Mouse (Mus musculus): ENCODE measurements at regions not wholly inside any gene's neighbourhood (a gene's known extent, or its start where the extent isn't known, plus 50 kb on each side); places are given as distances from the start of the nearest gene placed in this dataset.
"Not testable (repeated sequence)": the region's sequence is repeated elsewhere in the genome, so short reads cannot be mapped to it uniquely, and the experiment has no call there.

- Histone ChIP-seq H3K4me2 (replicated peaks) (no peak overlapping the region), H3K4me1 (no peaks in the 10 kb centered on the region), H3K27me3 (no peaks in the 10 kb centered on the region), H3K36me3 (no peaks in the 10 kb centered on the region), H3K27ac (replicated peaks) (no peak overlapping the region), H3K9ac (replicated peaks) (no peak overlapping the region), H3K9me3 (0 out of 2 replicates have a peak, but pooled peaks cover 3% of the 10 kb centered on the region), H3K4me3 (no peak overlapping the region)
- WGBS, result 80% methylated on average over 3 of the region's 3 CpGs
- ATAC-seq (replicated peaks), result no peak
Observed at GRCm38 (mm10) chr17:4884761-4885160, 109.4 kb upstream of the Arid1b start.

- not testable (repeated sequence) for H3K4me1 ChIP-seq; H3K9ac ChIP-seq (replicated peaks); ATAC-seq (replicated peaks); H3K36me3 ChIP-seq; H3K27ac ChIP-seq (replicated peaks); H3K4me2 ChIP-seq (replicated peaks); H3K27me3 ChIP-seq; H3K9me3 ChIP-seq; H3K4me3 ChIP-seq
- WGBS, result 90% methylated on average over 12 of the region's 12 CpGs
Observed at GRCm38 (mm10) chr17:4887331-4887730, 106.8 kb upstream of the Arid1b start.

- no peak for ATAC-seq (replicated peaks)
- 73% methylated on average over 2 of the region's 2 CpGs for WGBS
- H3K27me3 ChIP-seq, result no peaks in the 10 kb centered on the region
- no peak overlapping the region for H3K9ac ChIP-seq (replicated peaks)
- no peaks in the 10 kb centered on the region for H3K4me1 ChIP-seq
- no peak overlapping the region for H3K27ac ChIP-seq (replicated peaks)
- no peak overlapping the region for H3K4me2 ChIP-seq (replicated peaks)
- no peak overlapping the region for H3K4me3 ChIP-seq
- no peaks in the 10 kb centered on the region for H3K36me3 ChIP-seq
- 0 out of 2 replicates have a peak, but pooled peaks cover 3% of the 10 kb centered on the region for H3K9me3 ChIP-seq
Observed at GRCm38 (mm10) chr17:4889577-4889976, 104.6 kb upstream of the Arid1b start.

- no peak for ATAC-seq (replicated peaks)
- no peaks in the 10 kb centered on the region for H3K9me3 ChIP-seq
- H3K4me1 ChIP-seq, result no peaks in the 10 kb centered on the region
- H3K27me3 ChIP-seq, result no peaks in the 10 kb centered on the region
- WGBS, result 97% methylated on average over 1 of the region's 1 CpGs
- H3K9ac ChIP-seq (replicated peaks), result no peak overlapping the region
- H3K4me3 ChIP-seq, result no peak overlapping the region
- H3K27ac ChIP-seq (replicated peaks), result no peak overlapping the region
- no peaks in the 10 kb centered on the region for H3K36me3 ChIP-seq
- no peak overlapping the region for H3K4me2 ChIP-seq (replicated peaks)
Observed at GRCm38 (mm10) chr17:4890131-4890530, 104.0 kb upstream of the Arid1b start.

GRCm38 (mm10) chr17:4891576-4891975 is 102.6 kb upstream of the Arid1b start:
- no peak overlapping the region for H3K9ac ChIP-seq (replicated peaks)
- H3K4me1 ChIP-seq, result no peaks in the 10 kb centered on the region
- H3K27me3 ChIP-seq, result no peaks in the 10 kb centered on the region
- H3K27ac ChIP-seq (replicated peaks), result no peak overlapping the region
- H3K36me3 ChIP-seq, result no peaks in the 10 kb centered on the region
- no peak overlapping the region for H3K4me3 ChIP-seq
- no peaks in the 10 kb centered on the region for H3K9me3 ChIP-seq
- H3K4me2 ChIP-seq (replicated peaks), result no peak overlapping the region
- 89% methylated on average over 8 of the region's 8 CpGs for WGBS
- no peak for ATAC-seq (replicated peaks)

GRCm38 (mm10) chr17:4894756-4895330 is 99.3 kb upstream of the Arid1b start:
- 93% methylated on average over 10 of the region's 10 CpGs for WGBS
- not testable (repeated sequence) for H3K9me3 ChIP-seq; H3K4me1 ChIP-seq; ATAC-seq (replicated peaks); H3K9ac ChIP-seq (replicated peaks); H3K4me3 ChIP-seq; H3K27me3 ChIP-seq; H3K27ac ChIP-seq (replicated peaks); H3K36me3 ChIP-seq; H3K4me2 ChIP-seq (replicated peaks)

GRCm38 (mm10) chr17:4903129-4903528 is 91.0 kb upstream of the Arid1b start:
- no peak for ATAC-seq (replicated peaks)
- Histone ChIP-seq H3K4me2 (replicated peaks) (no peak overlapping the region), H3K36me3 (no peaks in the 10 kb centered on the region), H3K27ac (replicated peaks) (no peak overlapping the region), H3K27me3 (no peaks in the 10 kb centered on the region), H3K9ac (replicated peaks) (no peak overlapping the region), H3K4me1 (peaks cover 13% of the 10 kb centered on the region), H3K4me3 (no peak overlapping the region), H3K9me3 (no peaks in the 10 kb centered on the region)
- WGBS, result 84% methylated on average over 3 of the region's 3 CpGs

- H3K27me3 ChIP-seq, result no peaks in the 10 kb centered on the region
- H3K9me3 ChIP-seq, result no peaks in the 10 kb centered on the region
- H3K9ac ChIP-seq (replicated peaks), result no peak overlapping the region
- H3K36me3 ChIP-seq, result no peaks in the 10 kb centered on the region
- H3K4me2 ChIP-seq (replicated peaks), result peak overlapping the region; percentile 71
- no peak overlapping the region for H3K4me3 ChIP-seq
- peak overlapping the region; percentile 97 for H3K27ac ChIP-seq (replicated peaks)
- 10% methylated on average over 3 of the region's 3 CpGs for WGBS
- H3K4me1 ChIP-seq, result peaks cover 16% of the 10 kb centered on the region
- ATAC-seq (replicated peaks), result no peak; the same call in 1 of the 2 replicates
Observed at GRCm38 (mm10) chr17:4906504-4906903, 87.6 kb upstream of the Arid1b start.

- H3K9ac ChIP-seq (replicated peaks), result peak overlapping the region; percentile 66
- peak overlapping the region; percentile 71 for H3K4me2 ChIP-seq (replicated peaks)
- ATAC-seq (replicated peaks), result peak; percentile 72
- H3K27ac ChIP-seq (replicated peaks), result peak overlapping the region; percentile 97
- no peaks in the 10 kb centered on the region for H3K9me3 ChIP-seq
- H3K36me3 ChIP-seq, result no peaks in the 10 kb centered on the region
- H3K4me3 ChIP-seq, result peak overlapping the region; percentile 71
- peaks cover 16% of the 10 kb centered on the region for H3K4me1 ChIP-seq
- WGBS, result 0% methylated on average over 12 of the region's 14 CpGs
- no peaks in the 10 kb centered on the region for H3K27me3 ChIP-seq
Observed at GRCm38 (mm10) chr17:4907181-4907752, 86.9 kb upstream of the Arid1b start.

- peak overlapping the region; percentile 71 for H3K4me3 ChIP-seq
- peak overlapping the region; percentile 71 for H3K4me2 ChIP-seq (replicated peaks)
- H3K36me3 ChIP-seq, result no peaks in the 10 kb centered on the region
- no peaks in the 10 kb centered on the region for H3K27me3 ChIP-seq
- WGBS, result under 1% methylated on average over 81 of the region's 85 CpGs
- no peaks in the 10 kb centered on the region for H3K9me3 ChIP-seq
- peaks cover 16% of the 10 kb centered on the region for H3K4me1 ChIP-seq
- H3K9ac ChIP-seq (replicated peaks), result peak overlapping the region; percentile 66
- ATAC-seq (replicated peaks), result peak; percentile 94
- peak overlapping the region; percentile 97 for H3K27ac ChIP-seq (replicated peaks)
Observed at GRCm38 (mm10) chr17:4907841-4908571, 86.1 kb upstream of the Arid1b start.

GRCm38 (mm10) chr17:4908572-4908965 is 85.6 kb upstream of the Arid1b start:
- 2% methylated on average over 17 of the region's 17 CpGs for WGBS
- Histone ChIP-seq H3K27me3 (no peaks in the 10 kb centered on the region), H3K4me1 (peaks cover 16% of the 10 kb centered on the region), H3K36me3 (no peaks in the 10 kb centered on the region), H3K9me3 (no peaks in the 10 kb centered on the region), H3K27ac (replicated peaks) (peak overlapping the region; percentile 97), H3K4me2 (replicated peaks) (peak overlapping the region; percentile 71), H3K9ac (replicated peaks) (peak overlapping the region; percentile 66), H3K4me3 (peak overlapping the region; percentile 71)
- ATAC-seq (replicated peaks), result peak; percentile 26

GRCm38 (mm10) chr17:4910182-4910581 is 84.0 kb upstream of the Arid1b start:
- Histone ChIP-seq H3K4me2 (replicated peaks) (no peak overlapping the region), H3K9ac (replicated peaks) (no peak overlapping the region), H3K9me3 (no peaks in the 10 kb centered on the region), H3K27me3 (no peaks in the 10 kb centered on the region), H3K4me3 (no peak overlapping the region), H3K4me1 (peaks cover 16% of the 10 kb centered on the region), H3K36me3 (no peaks in the 10 kb centered on the region), H3K27ac (replicated peaks) (no peak overlapping the region)
- ATAC-seq (replicated peaks), result no peak
- WGBS, result 84% methylated on average over 5 of the region's 5 CpGs
